Mouse (Mus musculus): ENCODE data around the gene Parp2. TPM values are rescaled to one million over a fixed set of nuclear protein-coding genes. Genes with fewer than 3 reads are reported as not detected.
A peak's percentile ranks its signal among the peaks of the same experiment; 100 is the strongest.

Parp2 gene
- 100 to 1,000 TPM in 13 of 26 experiments, 10 to 100 TPM in 13; 24.1 to 199 (median 102) TPM for total RNA-seq (2018; cell fraction: chromatin; rRNA removed)
- total RNA-seq (2018; cell fraction: cytosol; rRNA removed), result 10 to 100 TPM; 18.8 to 41.9 (median 32.9) TPM
- 100 to 1,000 TPM in 3 of 26 experiments, 10 to 100 TPM in 23; 23.9 to 146 (median 52.6) TPM for total RNA-seq (2018; cell fraction: nucleus; rRNA removed)
- polyA plus RNA-seq (2018), result 34.4 to 55.8 TPM (median 53.8 TPM) in 3 replicates

- H3K27ac ChIP-seq, result peak within 1 kb of the TSS; percentile 65
- WGBS (ENCODE audit: missing documents), result under 1% methylated on average over 42 of the region's 42 CpGs
These were observed at the start of gene Parp2, which contains the start of gene Ccnb1ip1 for GRCm38 (mm10) chr14:50807487-50808072. Gene Parp2 (plus strand): TSS chr14:50807841. Gene Ccnb1ip1 (minus strand): TSS chr14:50807732.

GRCm38 (mm10) chr14:50758416-50759085, 49.1 kb upstream of the Parp2 start:
- no peak overlapping the region for H3K4me3 ChIP-seq (ENCODE audit: inconsistent target)
- no peaks in the 10 kb centered on the region for H3K36me3 ChIP-seq (ENCODE audit: inconsistent target)
- WGBS (ENCODE audit: missing documents), result 86% methylated on average over 5 of the region's 5 CpGs
- no peaks in the 10 kb centered on the region for H3K79me2 ChIP-seq (ENCODE audit: inconsistent target)
- no peak overlapping the region for H3K27ac ChIP-seq

More at GRCm38 (mm10) chr14:50807487-50808072, at the start of gene Parp2, which contains the start of gene Ccnb1ip1:
- Histone ChIP-seq H3K4me3 (ENCODE audit: inconsistent target) (peak within 1 kb of the TSS; percentile 82), H3K79me2 (ENCODE audit: inconsistent target) (peaks cover 18% of the 10 kb centered on the region), H3K36me3 (ENCODE audit: inconsistent target) (peaks cover 10% of the 10 kb centered on the region; the same call in 1 of the 2 replicates)

- WGBS (ENCODE audit: missing documents), result 97% methylated on average over 6 of the region's 6 CpGs
These were observed 41.9 kb upstream of the Parp2 start for GRCm38 (mm10) chr14:50765736-50766135.

GRCm38 (mm10) chr14:50771342-50771741, 36.3 kb upstream of the Parp2 start:
- 94% methylated on average over 2 of the region's 2 CpGs for WGBS (ENCODE audit: missing documents)
- Histone ChIP-seq H3K4me3 (ENCODE audit: inconsistent target) (no peak overlapping the region), H3K79me2 (ENCODE audit: inconsistent target) (no peaks in the 10 kb centered on the region), H3K36me3 (ENCODE audit: inconsistent target) (peaks cover 77% of the 10 kb centered on the region), H3K27ac (no peak overlapping the region)

More at GRCm38 (mm10) chr14:50765736-50766135, 41.9 kb upstream of the Parp2 start:
- H3K27ac ChIP-seq, result no peak overlapping the region
- no peaks in the 10 kb centered on the region for H3K79me2 ChIP-seq (ENCODE audit: inconsistent target)
- no peak overlapping the region for H3K4me3 ChIP-seq (ENCODE audit: inconsistent target)
- peaks cover 49% of the 10 kb centered on the region; the same call in 1 of the 2 replicates for H3K36me3 ChIP-seq (ENCODE audit: inconsistent target)

- H3K79me2 ChIP-seq (ENCODE audit: inconsistent target), result peaks cover 74% of the 10 kb centered on the region
- H3K36me3 ChIP-seq (ENCODE audit: inconsistent target), result peaks cover 28% of the 10 kb centered on the region; the same call in 1 of the 2 replicates
- 88% methylated on average over 3 of the region's 3 CpGs for whole genome bisulfite sequencing (ENCODE audit: missing documents)
- H3K27ac ChIP-seq, result no peak overlapping the region
- no peak overlapping the region for H3K4me3 ChIP-seq (ENCODE audit: inconsistent target)
These were observed 25.5 kb upstream of the Parp2 start for GRCm38 (mm10) chr14:50782166-50782565.

- Histone ChIP-seq H3K79me2 (ENCODE audit: inconsistent target) (peaks cover 56% of the 10 kb centered on the region), H3K27ac (peak overlapping the region; percentile 36), H3K36me3 (ENCODE audit: inconsistent target) (peaks cover 14% of the 10 kb centered on the region; the same call in 1 of the 2 replicates), H3K4me3 (ENCODE audit: inconsistent target) (peak overlapping the region; percentile 77)
- WGBS (ENCODE audit: missing documents), result 13% methylated on average over 16 of the region's 16 CpGs
These were observed 23.0 kb upstream of the Parp2 start for GRCm38 (mm10) chr14:50784391-50785250.

GRCm38 (mm10) chr14:50785251-50785637, 22.4 kb upstream of the Parp2 start, which contains the start of gene Ttc5:
Gene Ttc5 (minus strand): TSS chr14:50785519.
- peaks cover 50% of the 10 kb centered on the region for H3K79me2 ChIP-seq (ENCODE audit: inconsistent target)
- H3K27ac ChIP-seq, result peak within 1 kb of the TSS; percentile 36
- peak within 1 kb of the TSS; percentile 77 for H3K4me3 ChIP-seq (ENCODE audit: inconsistent target)
- WGBS (ENCODE audit: missing documents), result under 1% methylated on average over 21 of the region's 21 CpGs
- peaks cover 14% of the 10 kb centered on the region; the same call in 1 of the 2 replicates for H3K36me3 ChIP-seq (ENCODE audit: inconsistent target)

GRCm38 (mm10) chr14:50788157-50788556, 19.5 kb upstream of the Parp2 start:
- WGBS (ENCODE audit: missing documents), result 11% methylated on average over 2 of the region's 2 CpGs

GRCm38 (mm10) chr14:50795261-50795935, 12.2 kb upstream of the Parp2 start:
- Histone ChIP-seq H3K79me2 (ENCODE audit: inconsistent target) (no peaks in the 10 kb centered on the region), H3K27ac (no peak overlapping the region), H3K4me3 (ENCODE audit: inconsistent target) (no peak overlapping the region), H3K36me3 (ENCODE audit: inconsistent target) (no peaks in the 10 kb centered on the region)
- WGBS (ENCODE audit: missing documents), result 97% methylated on average over 24 of the region's 24 CpGs

More at GRCm38 (mm10) chr14:50788157-50788556, 19.5 kb upstream of the Parp2 start:
- Histone ChIP-seq H3K27ac (no peak overlapping the region), H3K4me3 (ENCODE audit: inconsistent target) (no peak overlapping the region), H3K79me2 (ENCODE audit: inconsistent target) (peaks cover 21% of the 10 kb centered on the region), H3K36me3 (ENCODE audit: inconsistent target) (no peaks in the 10 kb centered on the region)

- Histone ChIP-seq H3K36me3 (ENCODE audit: inconsistent target) (no peaks in the 10 kb centered on the region), H3K79me2 (ENCODE audit: inconsistent target) (no peaks in the 10 kb centered on the region), H3K4me3 (ENCODE audit: inconsistent target) (no peak overlapping the region), H3K27ac (no peak overlapping the region)
- WGBS (ENCODE audit: missing documents), result 100% methylated on average over 4 of the region's 4 CpGs
These were observed 11.7 kb upstream of the Parp2 start for GRCm38 (mm10) chr14:50795965-50796364.

GRCm38 (mm10) chr14:50796464-50796863, 11.2 kb upstream of the Parp2 start:
- H3K36me3 ChIP-seq (ENCODE audit: inconsistent target), result no peaks in the 10 kb centered on the region
- no peaks in the 10 kb centered on the region for H3K79me2 ChIP-seq (ENCODE audit: inconsistent target)
- H3K27ac ChIP-seq, result no peak overlapping the region
- WGBS (ENCODE audit: missing documents), result 100% methylated on average over 1 of the region's 1 CpGs
- no peak overlapping the region for H3K4me3 ChIP-seq (ENCODE audit: inconsistent target)

GRCm38 (mm10) chr14:50798512-50798911, 9.1 kb upstream of the Parp2 start:
- 64% methylated on average over 2 of the region's 2 CpGs for WGBS (ENCODE audit: missing documents)
- no peaks in the 10 kb centered on the region for H3K79me2 ChIP-seq (ENCODE audit: inconsistent target)
- H3K27ac ChIP-seq, result no peak overlapping the region
- no peak overlapping the region for H3K4me3 ChIP-seq (ENCODE audit: inconsistent target)
- H3K36me3 ChIP-seq (ENCODE audit: inconsistent target), result no peaks in the 10 kb centered on the region

GRCm38 (mm10) chr14:50799502-50800259, 8.0 kb upstream of the Parp2 start:
- H3K4me3 ChIP-seq (ENCODE audit: inconsistent target), result no peak overlapping the region
- no peaks in the 10 kb centered on the region for H3K36me3 ChIP-seq (ENCODE audit: inconsistent target)
- no peaks in the 10 kb centered on the region for H3K79me2 ChIP-seq (ENCODE audit: inconsistent target)
- 6% methylated on average over 3 of the region's 3 CpGs for WGBS (ENCODE audit: missing documents)
- H3K27ac ChIP-seq, result no peak overlapping the region

Measured in macrophage (primary cell).